Mouse (Mus musculus) neural tube, embryonic 15.5 days (tissue): ENCODE data around the gene Echdc3. TPM values are rescaled to one million over a fixed set of nuclear protein-coding genes. Genes with fewer than 3 reads are reported as not detected.

Experiments used
- ATAC-seq: fragments of 200-750 bp; cut with Nextera tagmentation; 2 replicates; pipeline ENCODE4 v1.8.0; 2017; ENCODE audit warnings: mild to moderate bottlenecking, moderate TSS enrichment, moderate library complexity; ENCODE audit not compliant: low FRiP score
- H3K27ac ChIP-seq: fragments of 300-500 bp; sonication (generic); replicated peaks from 2 replicates; pipeline ENCODE4 v1.5.1; 2015; ENCODE audit warnings: mild to moderate bottlenecking, inconsistent platforms
- H3K27me3 ChIP-seq: fragments of 300-500 bp; sonication (generic); replicated peaks from 2 replicates; pipeline ENCODE4 v1.6.1; 2015; ENCODE audit warnings: inconsistent platforms
- H3K36me3 ChIP-seq: fragments of 300-500 bp; sonication (generic); 2 replicates; pipeline ENCODE4 v1.6.1; 2015; ENCODE audit warnings: inconsistent platforms
- H3K4me1 ChIP-seq: fragments of 300-500 bp; sonication (generic); 2 replicates; pipeline ENCODE4 v1.6.1; 2015; ENCODE audit warnings: inconsistent platforms
- H3K4me2 ChIP-seq: fragments of 300-500 bp; sonication (generic); 2 replicates; pipeline ENCODE4 v1.6.1; 2015; ENCODE audit warnings: inconsistent platforms, mild to moderate bottlenecking, moderate library complexity
- H3K4me3 ChIP-seq: fragments of 300-500 bp; sonication (generic); replicated peaks from 2 replicates; pipeline ENCODE4 v1.5.1; 2015; ENCODE audit warnings: mild to moderate bottlenecking, inconsistent platforms
- H3K9ac ChIP-seq: fragments of 300-500 bp; sonication (generic); replicated peaks from 2 replicates; pipeline ENCODE4 v1.6.1; 2015; ENCODE audit warnings: mild to moderate bottlenecking, inconsistent platforms
- H3K9me3 ChIP-seq: fragments of 300-500 bp; sonication (generic); replicated peaks from 2 replicates; pipeline ENCODE4 v1.6.1; 2016; ENCODE audit warnings: inconsistent platforms
- WGBS: fragments of 180-500 bp; shearing (Covaris S2); methylation state at CpG from one replicate; pipeline ENCODE4 v1.1.7; 2015; ENCODE audit warnings: mixed read lengths; 5-methylcytosine and 5-hydroxymethylcytosine counted together
- polyA plus RNA-seq: library from polyadenylated mRNA; unstranded; fragments of >200 nt; fragmentation: Nextera tagmentation; extraction: Ambion mirVana; gene quantifications from 2 replicates; pipeline ENCODE4 v1.2.1, GENCODE M21; 2015

Echdc3 gene
- polyA plus RNA-seq, 1 experiment from 2014 or later: 1.3 TPM

- H3K27me3 ChIP-seq: no peaks in the 10 kb centered on the region
- no peaks in the 10 kb centered on the region for H3K36me3 ChIP-seq
- H3K4me1 ChIP-seq: no peaks in the 10 kb centered on the region
- H3K27ac ChIP-seq: no peak overlapping the region
- WGBS: 59% methylated on average over 6 of the region's 6 CpGs
- H3K9ac ChIP-seq: no peak overlapping the region
- no peak for ATAC-seq
- no peak overlapping the region for H3K4me3 ChIP-seq
- H3K4me2 ChIP-seq: no peak overlapping the region
- no peaks in the 10 kb centered on the region for H3K9me3 ChIP-seq
Observed at GRCm38 (mm10) chr2:6162366-6163040, 50.3 kb downstream of the Echdc3 start.

GRCm38 (mm10) chr2:6159735-6160134 is 53.1 kb downstream of the Echdc3 start:
- Histone ChIP-seq H3K4me2 (no peak overlapping the region), H3K27me3 (no peaks in the 10 kb centered on the region), H3K4me3 (no peak overlapping the region), H3K9me3 (no peaks in the 10 kb centered on the region), H3K4me1 (no peaks in the 10 kb centered on the region), H3K9ac (no peak overlapping the region), H3K36me3 (no peaks in the 10 kb centered on the region), H3K27ac (no peak overlapping the region)
- ATAC-seq: no peak
- 55% methylated on average over 2 of the region's 2 CpGs for WGBS

- Histone ChIP-seq H3K27me3 (no peaks in the 10 kb centered on the region), H3K4me1 (no peaks in the 10 kb centered on the region), H3K4me2 (no peak overlapping the region), H3K9me3 (no peaks in the 10 kb centered on the region), H3K27ac (no peak overlapping the region), H3K9ac (no peak overlapping the region), H3K36me3 (no peaks in the 10 kb centered on the region), H3K4me3 (no peak overlapping the region)
- WGBS: 90% methylated on average over 9 of the region's 9 CpGs
- no peak for ATAC-seq
Observed at GRCm38 (mm10) chr2:6159219-6159618, 53.6 kb downstream of the Echdc3 start.

- H3K27me3 ChIP-seq: no peaks in the 10 kb centered on the region
- no peak overlapping the region for H3K4me3 ChIP-seq
- H3K4me1 ChIP-seq: no peaks in the 10 kb centered on the region
- H3K27ac ChIP-seq: no peak overlapping the region
- H3K9me3 ChIP-seq: no peaks in the 10 kb centered on the region
- H3K4me2 ChIP-seq: no peak overlapping the region
- WGBS: 95% methylated on average over 7 of the region's 7 CpGs
- H3K9ac ChIP-seq: no peak overlapping the region
- ATAC-seq: no peak
- no peaks in the 10 kb centered on the region for H3K36me3 ChIP-seq
Observed at GRCm38 (mm10) chr2:6157635-6158034, 55.2 kb downstream of the Echdc3 start.

GRCm38 (mm10) chr2:6157208-6157607 is 55.6 kb downstream of the Echdc3 start:
- ATAC-seq: no peak

GRCm38 (mm10) chr2:6149801-6150200 is 63.0 kb downstream of the Echdc3 start:
- Histone ChIP-seq H3K4me3 (no peak overlapping the region), H3K9me3 (no peaks in the 10 kb centered on the region), H3K36me3 (no peaks in the 10 kb centered on the region), H3K9ac (no peak overlapping the region), H3K4me1 (no peaks in the 10 kb centered on the region), H3K4me2 (no peak overlapping the region), H3K27me3 (no peaks in the 10 kb centered on the region), H3K27ac (no peak overlapping the region)
- no peak for ATAC-seq
- WGBS: 95% methylated on average over 5 of the region's 5 CpGs

More at GRCm38 (mm10) chr2:6157208-6157607, 55.6 kb downstream of the Echdc3 start:
- Histone ChIP-seq H3K9me3 (no peaks in the 10 kb centered on the region), H3K4me2 (no peak overlapping the region), H3K27ac (no peak overlapping the region), H3K27me3 (no peaks in the 10 kb centered on the region), H3K9ac (no peak overlapping the region), H3K36me3 (no peaks in the 10 kb centered on the region), H3K4me3 (no peak overlapping the region), H3K4me1 (no peaks in the 10 kb centered on the region)
- WGBS: 93% methylated on average over 4 of the region's 4 CpGs

- no peak overlapping the region for H3K4me3 ChIP-seq
- no peaks in the 10 kb centered on the region for H3K27me3 ChIP-seq
- H3K9ac ChIP-seq: no peak overlapping the region
- H3K36me3 ChIP-seq: no peaks in the 10 kb centered on the region
- ATAC-seq: no peak
- no peak overlapping the region for H3K4me2 ChIP-seq
- H3K27ac ChIP-seq: no peak overlapping the region
- H3K4me1 ChIP-seq: peaks cover 10% of the 10 kb centered on the region
- 89% methylated on average over 7 of the region's 7 CpGs for WGBS
- no peaks in the 10 kb centered on the region for H3K9me3 ChIP-seq
Observed at GRCm38 (mm10) chr2:6146901-6147300, 65.9 kb downstream of the Echdc3 start.

GRCm38 (mm10) chr2:6146257-6146656 is 66.6 kb downstream of the Echdc3 start:
- Histone ChIP-seq H3K36me3 (no peaks in the 10 kb centered on the region), H3K27ac (no peak overlapping the region), H3K4me3 (no peak overlapping the region), H3K9ac (no peak overlapping the region), H3K27me3 (no peaks in the 10 kb centered on the region), H3K9me3 (no peaks in the 10 kb centered on the region), H3K4me1 (peaks cover 10% of the 10 kb centered on the region), H3K4me2 (no peak overlapping the region)
- 88% methylated on average over 4 of the region's 4 CpGs for WGBS
- ATAC-seq: no peak

GRCm38 (mm10) chr2:6145611-6146010 is 67.2 kb downstream of the Echdc3 start:
- no peak for ATAC-seq
- H3K9me3 ChIP-seq: no peaks in the 10 kb centered on the region

GRCm38 (mm10) chr2:6142915-6143654 is 69.7 kb downstream of the Echdc3 start:
- Histone ChIP-seq H3K4me3 (no peak overlapping the region), H3K9ac (no peak overlapping the region), H3K27ac (peak overlapping the region; percentile 60; the same call in 1 of the 2 replicates), H3K36me3 (no peaks in the 10 kb centered on the region), H3K27me3 (no peaks in the 10 kb centered on the region), H3K9me3 (no peaks in the 10 kb centered on the region), H3K4me1 (peaks cover 10% of the 10 kb centered on the region), H3K4me2 (no peak overlapping the region)
- ATAC-seq: peak; percentile 78
- 66% methylated on average over 16 of the region's 16 CpGs for WGBS

More at GRCm38 (mm10) chr2:6145611-6146010, 67.2 kb downstream of the Echdc3 start:
- WGBS: 87% methylated on average over 10 of the region's 10 CpGs
- Histone ChIP-seq H3K27ac (no peak overlapping the region; the same call in 1 of the 2 replicates), H3K9ac (no peak overlapping the region), H3K4me3 (no peak overlapping the region), H3K4me2 (no peak overlapping the region), H3K4me1 (peaks cover 10% of the 10 kb centered on the region), H3K36me3 (no peaks in the 10 kb centered on the region), H3K27me3 (no peaks in the 10 kb centered on the region)

GRCm38 (mm10) chr2:6140572-6141161 is 72.2 kb downstream of the Echdc3 start:
- WGBS: 85% methylated on average over 9 of the region's 9 CpGs
- no peak overlapping the region for H3K27ac ChIP-seq
- no peak for ATAC-seq

More at GRCm38 (mm10) chr2:6140572-6141161, 72.2 kb downstream of the Echdc3 start:
- H3K9me3 ChIP-seq: no peaks in the 10 kb centered on the region
- no peaks in the 10 kb centered on the region for H3K27me3 ChIP-seq
- H3K4me3 ChIP-seq: no peak overlapping the region
- H3K9ac ChIP-seq: no peak overlapping the region
- no peak overlapping the region for H3K4me2 ChIP-seq
- no peaks in the 10 kb centered on the region for H3K36me3 ChIP-seq
- H3K4me1 ChIP-seq: peaks cover 10% of the 10 kb centered on the region
